Mouse (Mus musculus) megakaryocyte-erythroid progenitor cell, adult 5-6 weeks (primary cell): ENCODE measurements around the gene Notch3. TPM values are rescaled to one million over a fixed set of nuclear protein-coding genes. Genes with fewer than 3 reads are reported as not detected.
A peak's percentile ranks its signal among the peaks of the same experiment; 100 is the strongest.

ENCODE experiments used
- ATAC-seq: replicated peaks from 2 replicates; pipeline ENCODE4 v1.8.0; 2016; ENCODE audit warnings: mild to moderate bottlenecking, inconsistent platforms; ENCODE audit not compliant: severe bottlenecking, poor library complexity, low FRiP score, low TSS enrichment
- total RNA-seq, 2 experiments: library from RNA; stranded (forward) in 1 of 2; stranded (reverse) in 1 of 2; fragments of 200-1000, 215-1000 nt in 1 of 2; fragments of >200 nt in 1 of 2; fragmentation: Nextera tagmentation in 1 of 2; gene quantifications; 2 replicates each; pipeline ENCODE4 v1.2.3; 2014 to 2017

Notch3 gene
- total RNA-seq, 2 experiments from 2014 or later, result not detected

DNA sequence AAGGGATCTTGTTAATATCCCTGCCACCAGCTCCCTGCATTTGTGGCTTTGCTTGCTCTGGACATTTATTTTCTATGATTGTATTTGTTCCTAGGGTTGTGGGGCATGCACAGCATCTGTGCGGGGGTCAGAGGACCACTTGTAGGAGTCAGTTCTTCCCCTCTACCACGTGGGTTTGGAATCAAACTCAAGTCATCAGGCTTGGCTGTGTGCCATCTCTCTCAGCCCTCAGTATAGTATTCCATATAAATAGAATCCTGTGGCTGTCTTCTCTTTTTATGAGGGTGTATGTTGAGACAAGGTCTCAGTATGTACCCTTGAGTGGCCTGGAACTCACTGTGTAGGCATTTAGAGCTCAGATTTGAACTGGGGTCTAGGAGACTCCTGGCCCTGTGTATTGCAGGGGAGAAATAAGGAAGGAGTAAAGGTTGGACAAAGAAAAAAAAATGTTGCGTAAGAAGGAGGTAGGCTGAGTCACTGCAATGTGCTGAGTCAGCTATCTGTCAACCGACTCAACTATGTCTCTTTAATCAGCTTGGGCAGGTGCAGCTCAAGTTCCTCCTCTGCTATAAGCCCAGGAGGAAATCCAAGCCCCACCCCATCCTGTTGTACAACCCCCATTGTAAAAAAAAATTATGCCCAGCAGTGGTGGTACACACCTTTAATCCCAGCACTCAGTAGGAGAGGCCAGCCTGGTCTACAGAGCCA lies 3.0 kb upstream of the Notch3 start:
- ATAC-seq, result peak; percentile 50; the same call in 1 of the 2 replicates

DNA sequence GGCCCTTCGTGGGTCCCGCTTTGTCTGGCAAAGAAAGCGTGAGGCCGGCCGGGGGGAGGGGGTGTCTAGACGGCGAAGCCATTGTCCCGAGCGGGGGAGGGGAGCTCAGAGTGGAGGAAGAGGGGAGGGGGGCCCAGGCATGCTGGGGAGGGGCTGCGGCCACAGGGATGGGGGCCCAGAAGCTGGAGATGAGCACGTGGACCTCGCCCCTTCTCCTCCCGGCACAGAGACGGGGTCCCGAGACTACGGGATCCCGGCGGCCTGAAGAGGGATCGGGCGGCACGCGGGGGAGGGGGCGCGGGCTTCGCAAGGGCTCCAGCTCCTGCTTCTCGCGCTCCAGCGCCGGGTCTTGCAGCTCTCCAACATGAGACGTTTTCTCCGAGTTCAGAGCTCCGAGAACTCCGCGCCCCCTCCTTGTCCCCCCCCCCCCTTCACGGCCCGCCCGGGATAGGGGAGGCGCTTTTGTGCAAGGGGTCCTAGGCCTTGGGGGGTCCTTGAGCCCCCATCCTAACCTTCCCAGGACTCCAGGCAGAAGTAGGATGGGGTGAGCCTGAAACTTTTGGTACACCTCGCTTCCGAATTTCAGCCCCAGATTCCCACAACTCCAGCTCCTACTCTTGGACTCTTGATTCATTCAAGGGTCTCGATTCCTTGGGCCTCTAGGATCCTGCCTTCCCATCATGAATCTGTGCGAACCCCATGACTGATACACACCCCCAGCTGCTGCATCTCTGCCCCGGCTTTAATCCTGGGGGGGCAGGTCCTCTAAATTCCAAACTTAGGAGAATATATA lies 653 bp downstream of the Notch3 start:
- no peak for ATAC-seq

DNA sequence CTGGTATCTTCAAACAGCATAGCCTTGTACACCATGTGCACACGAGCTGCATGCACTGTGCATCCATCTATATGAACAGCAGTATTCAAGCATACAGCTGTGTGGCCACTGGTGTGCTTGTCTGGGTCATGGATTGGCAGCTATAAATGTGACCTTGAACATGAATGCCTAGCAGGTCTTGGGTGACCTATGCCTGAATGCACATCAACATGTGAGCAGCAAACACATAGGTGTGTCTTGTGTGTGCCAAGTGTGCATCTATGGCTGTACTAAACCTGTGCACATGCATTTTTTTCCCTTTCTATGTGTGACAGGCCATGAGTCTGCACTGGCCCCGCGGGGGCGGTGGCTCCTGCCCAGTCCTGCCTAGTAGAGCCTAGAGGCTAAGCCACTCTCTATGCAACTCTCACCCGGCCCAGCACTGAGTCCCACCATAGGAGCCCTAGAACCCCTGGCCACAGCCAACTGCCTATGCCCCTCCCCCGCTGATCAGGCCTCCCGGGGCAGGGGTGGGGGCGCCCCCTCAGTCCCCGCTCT lies 1.3 kb downstream of the Notch3 start:
- no peak for ATAC-seq

DNA sequence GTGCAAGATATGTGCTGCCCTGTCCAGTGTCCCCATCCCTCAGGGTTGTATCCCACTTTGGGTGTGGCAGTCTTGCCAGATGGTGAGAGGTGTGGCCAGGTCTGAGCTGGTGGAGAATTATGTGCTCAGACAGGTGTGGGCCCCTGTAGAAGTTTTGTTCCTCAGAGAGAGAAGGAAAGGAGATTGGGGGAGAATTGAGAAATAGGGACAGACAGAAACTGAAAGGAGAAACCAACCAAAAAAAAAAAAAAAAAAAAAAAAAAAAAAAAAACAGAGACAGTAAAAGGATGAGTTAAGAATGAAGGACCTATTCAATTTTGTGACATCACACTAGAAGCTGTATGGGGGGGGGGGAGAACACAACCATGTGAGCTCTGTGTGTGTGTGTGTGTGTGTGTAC lies 1.9 kb downstream of the Notch3 start:
- ATAC-seq, result no peak

DNA sequence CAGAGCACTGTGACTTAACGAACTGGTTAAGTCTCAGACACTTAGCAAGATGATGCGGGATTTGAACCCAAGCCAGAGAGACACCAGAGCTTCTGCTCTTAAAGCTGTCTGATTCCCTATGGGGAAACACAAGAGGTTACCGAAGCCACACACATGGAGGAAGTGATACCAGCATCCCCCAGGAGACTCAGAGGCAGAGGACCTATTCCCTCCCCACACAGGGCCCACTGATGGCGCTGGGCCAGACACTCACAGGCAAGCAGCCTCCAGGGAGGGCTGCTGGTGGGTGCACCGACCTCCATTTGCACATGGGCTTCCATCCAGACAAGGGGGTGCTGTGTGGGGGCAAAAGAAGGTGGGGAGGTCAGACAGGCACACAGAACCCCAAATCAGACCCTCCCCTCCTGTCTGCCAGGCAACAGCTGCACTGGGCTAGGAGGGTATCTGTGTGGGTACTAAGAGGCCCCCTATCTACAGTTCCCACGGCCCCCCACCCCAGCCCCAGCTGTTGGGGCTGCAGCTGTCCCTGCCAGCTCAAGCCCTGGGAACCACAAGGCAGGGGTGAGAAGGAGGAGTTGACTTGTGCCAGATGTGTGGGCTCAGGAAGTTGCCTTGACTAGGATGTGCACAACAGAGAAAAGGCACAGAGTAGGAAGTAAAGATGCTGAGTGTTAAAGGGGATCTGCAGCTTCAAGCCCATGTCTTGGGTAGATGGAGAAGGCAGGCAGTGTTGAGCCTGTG lies 2.6 kb downstream of the Notch3 start:
- ATAC-seq, result no peak

DNA sequence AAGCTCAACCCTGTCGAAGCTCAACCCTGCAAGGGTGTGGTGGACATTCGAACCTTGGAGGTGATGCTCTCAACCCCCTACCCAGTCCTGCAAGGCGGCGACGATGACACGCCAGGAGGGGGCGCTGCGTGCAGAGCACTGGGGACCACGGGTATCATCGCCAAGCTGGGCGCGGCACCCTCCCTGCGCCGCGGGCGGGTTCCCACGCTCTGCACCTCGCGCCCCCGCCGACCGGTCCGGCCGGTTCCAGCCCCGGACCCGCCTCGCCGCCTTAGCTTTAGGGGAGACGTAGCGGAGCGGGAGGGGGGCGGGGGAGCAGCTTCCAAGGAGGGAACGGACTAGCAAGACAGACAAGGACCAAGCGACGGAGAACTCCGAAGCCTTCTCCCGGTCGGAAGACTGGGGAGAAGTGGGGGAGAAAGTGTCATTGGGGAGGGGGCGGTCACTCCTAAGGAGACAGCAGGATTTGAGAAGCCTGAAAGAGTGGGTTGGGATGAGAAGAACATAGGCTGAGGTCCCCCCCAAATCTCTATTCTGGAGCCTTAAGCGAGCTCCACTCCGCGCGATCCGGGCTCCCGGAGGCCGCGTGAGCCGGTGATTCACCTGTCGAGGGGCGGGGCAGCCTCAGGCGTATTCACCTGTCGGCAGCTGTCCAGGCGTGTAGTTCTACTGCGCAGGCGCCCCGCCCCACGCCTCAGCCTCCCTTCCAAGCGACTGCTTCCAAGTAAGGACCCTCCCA lies 4.4 kb downstream of the Notch3 start:
- ATAC-seq, result 0 out of 2 replicates have a peak, but pooled peaks have one; percentile 22

DNA sequence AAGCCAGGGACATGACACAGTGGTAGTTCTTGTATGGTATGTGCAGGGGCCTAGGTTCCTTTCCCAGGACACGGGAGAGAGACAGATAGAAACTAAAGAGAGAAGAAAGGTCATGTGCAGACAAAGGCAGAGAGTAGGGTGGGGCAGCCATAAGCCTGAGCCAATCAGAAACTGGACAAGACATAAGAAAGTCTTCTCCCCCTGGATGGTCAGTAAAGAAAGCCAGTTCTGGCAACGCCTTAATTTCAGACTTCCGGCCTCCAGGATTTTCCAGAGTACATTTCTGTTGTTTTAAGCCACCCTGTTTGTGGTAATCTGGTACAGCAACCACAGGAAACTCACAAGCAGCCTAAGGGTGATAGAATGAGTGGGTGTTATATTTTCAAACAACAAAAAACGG lies 5.8 kb downstream of the Notch3 start:
- ATAC-seq, result no peak

DNA sequence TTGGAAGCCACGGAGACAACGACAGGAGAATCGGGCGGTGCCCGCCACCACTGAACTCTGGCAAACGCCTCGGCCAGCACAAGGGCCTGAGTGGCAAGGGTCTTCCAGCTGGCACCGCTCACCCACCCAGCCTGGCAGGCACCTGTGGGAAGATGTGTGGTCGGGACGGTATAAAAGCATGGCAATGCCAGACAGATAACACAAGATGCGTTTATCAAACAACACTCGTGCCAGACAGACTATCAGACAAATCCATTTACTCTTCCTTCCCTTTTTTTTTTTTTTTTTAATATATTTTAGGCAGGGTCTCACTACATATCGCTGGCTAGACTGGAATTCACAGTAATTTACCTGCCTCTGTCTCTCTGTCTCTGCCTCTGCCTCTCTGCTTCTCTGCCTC lies 7.8 kb downstream of the Notch3 start:
- ATAC-seq, result peak; percentile 34; the same call in 1 of the 2 replicates

DNA sequence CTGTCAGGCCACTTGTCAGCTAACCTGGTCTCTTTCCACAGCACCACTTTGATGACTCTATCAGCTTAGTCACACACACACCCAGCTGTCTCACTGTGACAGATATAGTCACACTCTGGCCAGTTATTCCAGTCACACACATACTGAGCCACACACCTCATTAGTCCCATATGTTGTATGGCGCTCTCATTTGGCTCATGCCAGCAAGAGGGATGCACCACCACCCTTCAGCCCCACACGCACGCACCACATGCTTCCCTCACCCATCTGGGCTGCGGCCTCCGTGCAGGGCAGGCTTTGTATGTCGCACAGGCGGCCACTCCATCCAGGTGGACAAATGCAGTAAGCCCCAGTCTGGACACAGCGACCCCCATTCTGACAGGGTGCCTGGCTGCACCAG lies 19.9 kb downstream of the Notch3 start:
- ATAC-seq, result no peak

DNA sequence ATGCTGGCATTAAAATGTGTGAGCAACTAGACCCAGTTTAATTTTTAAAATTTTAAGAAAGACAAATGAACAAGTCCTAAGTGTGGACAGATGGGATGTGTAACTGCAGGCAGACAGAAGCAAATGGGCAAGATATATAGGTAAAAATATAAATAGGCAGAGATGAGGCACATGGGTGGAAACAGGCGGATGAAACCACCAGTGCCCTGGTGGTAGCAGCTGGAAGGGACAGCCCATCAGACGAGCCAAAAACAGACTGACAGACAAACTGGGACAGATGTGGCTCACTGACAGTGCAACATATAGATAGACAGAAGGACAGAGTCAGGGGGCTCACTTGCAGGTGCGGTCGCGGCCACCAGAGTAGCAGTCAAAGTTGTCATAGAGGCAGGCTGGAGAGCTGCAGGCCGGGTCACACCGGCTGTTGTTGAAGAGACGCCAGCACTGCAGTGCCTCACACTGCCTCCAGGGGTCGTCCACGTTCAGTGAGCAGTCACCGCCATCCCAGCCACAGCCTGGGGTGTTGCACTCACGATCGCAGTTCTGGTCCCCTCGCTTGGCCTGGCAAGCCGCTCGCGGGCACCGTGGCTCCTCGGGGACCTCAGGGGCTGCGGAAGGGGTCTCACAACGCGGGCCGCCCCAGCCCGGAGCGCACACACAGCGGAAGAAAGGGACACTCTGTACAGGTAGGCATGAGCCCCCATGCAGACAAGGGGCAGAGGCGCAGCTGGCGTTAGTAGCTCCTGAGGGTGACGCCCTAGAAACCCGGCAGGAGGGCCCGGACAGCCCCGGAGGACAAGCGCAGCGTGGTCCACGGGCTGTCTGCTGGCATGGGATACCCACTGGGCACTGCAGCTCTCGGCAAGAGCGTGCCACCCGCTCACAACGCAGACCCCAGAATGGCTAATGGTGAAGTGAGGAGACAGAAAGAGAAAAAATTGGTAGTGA lies 23.5 kb downstream of the Notch3 start:
- ATAC-seq, result peak; percentile 91

DNA sequence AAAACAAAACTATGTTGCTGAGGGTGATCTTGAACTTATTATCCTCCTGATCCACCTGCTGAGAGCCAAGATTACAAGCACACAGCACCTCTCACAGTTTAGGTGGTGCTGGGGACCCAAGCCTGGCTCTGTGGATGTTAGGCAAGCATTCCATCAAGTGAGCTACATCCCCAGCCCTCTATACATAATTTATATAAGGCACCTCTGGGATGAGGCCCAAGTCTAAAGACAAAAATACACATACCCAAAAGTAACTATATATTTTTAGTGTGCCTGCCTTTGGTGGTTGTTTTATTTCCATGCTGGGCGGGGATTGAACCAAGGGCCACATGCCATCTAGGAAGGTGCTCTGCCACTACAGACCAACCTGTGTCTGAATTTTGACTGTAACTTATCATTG lies 24.4 kb downstream of the Notch3 start:
- ATAC-seq, result no peak

DNA sequence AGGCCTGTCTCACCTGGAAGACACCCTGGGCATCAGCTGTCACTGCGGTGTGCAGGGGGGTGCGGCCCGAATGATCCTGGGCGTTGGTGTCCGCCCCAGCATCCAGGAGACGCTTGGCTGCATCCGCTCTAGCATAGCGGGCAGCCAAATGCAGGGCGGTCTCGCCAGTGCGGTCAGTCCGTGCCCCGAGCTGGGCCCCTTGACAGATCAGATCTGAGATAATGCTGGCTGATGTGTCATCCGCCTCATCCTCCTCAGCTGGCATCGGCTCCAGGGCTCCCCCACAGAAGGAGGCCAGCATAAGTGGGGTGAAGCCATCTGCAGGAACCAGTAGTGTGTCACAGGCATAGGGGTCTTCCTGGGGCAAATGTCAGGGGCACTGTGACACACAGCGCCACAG lies 33.3 kb downstream of the Notch3 start:
- no peak for ATAC-seq

DNA sequence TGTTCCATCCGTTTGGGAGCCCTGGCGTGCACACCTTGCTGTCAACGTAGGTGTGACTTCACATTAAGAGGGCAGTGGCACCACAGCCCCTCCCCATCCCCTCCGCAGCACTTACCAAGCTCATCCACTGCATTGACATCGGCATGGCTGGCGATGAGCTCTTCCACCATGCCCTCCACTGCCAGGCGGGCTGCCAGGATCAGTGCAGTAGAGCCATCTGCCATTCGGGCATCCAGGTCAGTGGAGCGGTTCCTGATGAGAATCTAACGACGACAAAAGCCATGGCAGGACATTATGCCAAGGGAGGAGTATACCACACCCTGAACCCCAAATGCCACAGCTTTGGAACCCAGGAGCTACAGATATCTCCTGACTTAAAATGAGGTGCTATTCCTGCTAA lies 34.6 kb downstream of the Notch3 start:
- ATAC-seq, result no peak

DNA sequence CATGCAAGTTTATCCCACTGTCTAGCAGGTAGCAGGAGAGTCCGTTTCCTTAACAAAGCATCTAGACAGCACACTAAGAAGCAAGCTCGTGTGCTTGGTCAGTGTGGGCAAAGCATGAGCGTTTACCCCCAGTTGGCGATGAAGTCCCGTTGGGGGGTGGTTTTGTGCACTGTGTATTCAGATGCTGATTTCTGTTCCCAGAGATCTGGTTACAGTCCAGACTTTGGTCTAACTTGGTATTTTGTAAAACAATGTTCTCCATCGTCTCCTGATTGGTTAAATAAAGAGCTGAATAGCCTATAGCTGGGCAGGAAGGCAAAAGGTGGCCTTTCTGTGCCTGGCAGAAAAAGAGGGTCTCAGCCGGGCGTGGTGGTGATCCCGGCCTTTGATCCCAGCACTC lies 36.1 kb downstream of the Notch3 start:
- ATAC-seq, result no peak

DNA sequence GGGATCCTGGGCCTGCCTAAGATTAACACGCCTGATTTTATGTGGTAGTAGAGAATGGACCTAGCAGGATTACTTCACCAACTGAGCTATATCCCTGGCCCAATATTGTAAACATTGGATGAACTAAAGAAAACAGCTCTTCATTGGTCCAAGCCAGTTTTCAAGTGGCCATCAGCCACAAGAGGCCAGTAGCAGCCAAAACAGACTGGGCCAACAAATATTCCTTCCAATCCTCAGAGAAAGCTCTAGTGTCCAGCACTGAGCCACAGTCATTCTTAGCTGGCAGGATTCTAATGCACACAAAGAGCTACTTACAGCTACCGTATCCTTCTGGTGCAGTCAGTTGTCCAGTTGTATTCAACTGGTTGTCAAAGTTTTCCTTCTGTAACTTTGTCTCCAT lies 39.5 kb downstream of the Notch3 start:
- no peak for ATAC-seq

DNA sequence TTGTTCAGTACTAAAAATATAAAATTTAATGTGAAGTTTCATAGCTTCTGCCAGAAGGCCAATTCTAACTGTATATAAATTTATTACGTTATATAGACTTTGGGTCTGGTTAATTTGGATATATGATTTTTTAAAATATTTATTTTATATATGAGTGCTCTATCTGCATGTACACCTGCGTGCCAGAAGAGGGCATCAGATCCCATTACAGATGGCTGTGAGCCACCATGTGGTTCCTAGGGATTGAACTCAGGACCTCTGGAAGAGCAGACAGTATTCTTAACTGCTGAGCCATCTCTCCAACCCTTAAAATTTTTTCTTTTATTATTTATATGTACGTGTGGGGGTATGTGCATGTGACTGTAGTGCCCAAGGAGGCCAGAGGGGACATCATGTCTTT lies 41.2 kb downstream of the Notch3 start:
- ATAC-seq, result no peak

DNA sequence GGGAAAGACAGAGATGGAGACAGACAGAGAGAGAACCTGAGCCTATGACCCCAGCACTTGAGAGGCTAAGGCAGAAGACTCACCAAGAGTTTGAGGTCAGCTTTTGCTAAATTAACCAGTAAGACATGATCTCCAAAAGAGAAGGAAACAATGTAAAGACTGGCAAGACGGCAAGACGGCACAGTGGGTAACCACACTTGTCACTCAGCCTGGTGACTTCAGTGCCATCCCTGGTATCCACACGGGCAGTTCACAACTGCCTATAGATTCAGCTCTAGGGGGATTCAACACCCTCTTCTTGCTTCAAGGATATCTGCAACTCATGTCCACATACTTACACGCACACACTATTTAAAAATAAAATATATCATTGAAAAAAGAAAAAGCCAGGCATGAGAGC lies 43.1 kb downstream of the Notch3 start:
- ATAC-seq, result no peak

DNA sequence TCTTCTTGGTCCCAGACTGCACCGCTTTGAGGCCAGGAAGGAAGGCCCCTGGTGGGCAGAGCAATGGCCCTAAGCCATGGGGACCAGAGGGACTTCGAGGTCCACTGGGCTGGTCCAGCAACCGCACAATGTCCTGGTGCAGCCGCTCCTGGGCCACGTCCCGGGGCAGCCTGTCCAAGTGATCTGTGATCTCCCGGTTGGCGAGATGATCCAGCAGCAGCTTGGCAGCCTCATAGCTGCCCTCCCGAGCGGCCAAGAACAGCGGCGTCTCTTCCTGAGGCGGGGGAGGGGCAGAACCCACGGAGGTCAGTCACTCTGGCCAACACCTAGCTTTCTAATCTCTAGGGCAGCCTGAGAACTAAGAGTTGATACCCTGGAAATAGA lies 44.1 kb downstream of the Notch3 start:
- ATAC-seq, result no peak
